Comparison of ENCODE assay signal across 9 mouse cellular contexts in the genomic region with DNA sequence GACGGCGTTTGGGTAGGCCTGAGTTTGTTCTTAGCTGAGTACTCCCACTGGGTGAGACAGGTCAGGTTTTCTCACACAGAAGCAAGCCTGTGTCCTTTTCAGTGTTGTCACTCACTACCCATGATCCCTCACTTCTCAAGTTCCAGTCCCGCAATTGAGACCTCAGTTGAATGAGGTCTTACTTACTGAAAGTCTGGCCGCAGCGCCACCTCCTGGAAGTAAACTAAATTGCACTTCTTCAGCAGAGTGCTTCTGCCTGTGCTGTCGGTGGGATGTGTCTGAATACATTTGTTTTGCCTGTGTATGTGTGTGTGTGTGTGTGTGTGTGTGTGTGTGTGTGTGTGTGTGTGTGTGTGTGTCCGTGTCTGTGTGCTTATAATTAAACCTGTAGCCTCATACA. TPM values are rescaled to one million over a fixed set of nuclear protein-coding genes. Genes with fewer than 3 reads are reported as not detected.
A peak's percentile ranks its signal among the peaks of the same experiment; 100 is the strongest.
DNase-seq lines count a peak whose midpoint lies in the region; ATAC-seq and TF ChIP-seq lines count a peak whose summit lies in the region.
"Had no signal": no experiment of that assay in that cellular context is flagged by ENCODE, and none has a peak within 500 bp of the region (broad histone marks: within the 10 kb centered on the region; RNA-seq: fewer than 3 reads in every experiment).

No protein-coding gene starts in this region.

- 20% methylated on average over 7 of the region's 7 CpGs for WGBS in heart, embryonic 12.5 days

- ATAC-seq in heart, embryonic 12.5 days (ENCODE audit: insufficient number of reproducible peaks, low FRiP score) = no peak

- no peak overlapping the region for H3K4me3 ChIP-seq in heart, embryonic 12.5 days
- H3K4me3 ChIP-seq in ES-E14 (ENCODE audit: insufficient read depth in 1 of 2, low read depth in 1 of 2, low read length in 2 of 2, poor library complexity in 1 of 2, severe bottlenecking in 1 of 2) = no peak overlapping the region
- no peak overlapping the region for H3K4me3 ChIP-seq in gastrocnemius, adult 2 months
- H3K4me3 ChIP-seq in testis, adult 2 months (ENCODE audit: control insufficient read depth, low read depth, low read length) = no peak overlapping the region

- H3K36me3 ChIP-seq in heart, embryonic 12.5 days = no peaks in the 10 kb centered on the region
- no peaks in the 10 kb centered on the region for H3K36me3 ChIP-seq in ES-E14 (ENCODE audit: control insufficient read depth, insufficient read depth, low read length, poor library complexity, severe bottlenecking)
- H3K36me3 ChIP-seq in testis, adult 2 months (ENCODE audit: control insufficient read depth, insufficient read depth, low read length) = no peaks in the 10 kb centered on the region

- intact Hi-C loops in gastrocnemius, adult 2 months (cut with DNase I) = loop anchor here (10.0 kb wide), 1 partner anchor 158 kb away; no protein-coding TSS in a partner anchor

- no peak overlapping the region for H3K9ac ChIP-seq in heart, embryonic 12.5 days
- no peak overlapping the region for H3K9ac ChIP-seq in ES-E14 (ENCODE audit: insufficient read depth, low read depth, low read length, poor library complexity, severe bottlenecking)

- peaks cover 14% of the 10 kb centered on the region for H3K4me1 ChIP-seq in heart, embryonic 12.5 days (replicated peaks)
- peaks cover 0 to 9% of the 10 kb centered on the region in 2 experiments; a peak in 2 of 4 replicates for H3K4me1 ChIP-seq in ES-E14 (ENCODE audit: control insufficient read depth in 2 of 2, insufficient read depth in 2 of 2, low read length in 2 of 2, poor library complexity in 1 of 2)
- peaks cover 13% of the 10 kb centered on the region for H3K4me1 ChIP-seq in testis, adult 2 months (ENCODE audit: control insufficient read depth, insufficient read depth, low read length)

- in situ Hi-C loops in ES-E14 (cut with MboI; ENCODE audit: low sequenced_read_pairs in 2 of 2, unreplicated experiment in 2 of 2) = no loop called here

- no peak for TF ChIP-seq POLR2A in testis, adult 2 months (IDR thresholded peaks at IDR 0.05; ENCODE audit: control insufficient read depth, low read depth, low read length)

- peaks cover 94% of the 10 kb centered on the region for H3K27me3 ChIP-seq in heart, embryonic 12.5 days (replicated peaks)
- H3K27me3 ChIP-seq in testis, adult 2 months (ENCODE audit: control insufficient read depth, insufficient read depth, low read length) = no peaks in the 10 kb centered on the region

- TF ChIP-seq CTCF in gastrocnemius, adult 2 months (IDR thresholded peaks at IDR 0.05) = peak; percentile 71
- TF ChIP-seq CTCF in testis, adult 2 months (IDR thresholded peaks at IDR 0.05; ENCODE audit: control insufficient read depth, insufficient read depth, insufficient replicate concordance, low read depth, low read length) = peak; percentile 73; the same call in 1 of the 2 replicates

- H3K27ac ChIP-seq in heart, embryonic 12.5 days (ENCODE audit: poor library complexity, severe bottlenecking) = no peak overlapping the region
- H3K27ac ChIP-seq in ES-E14 (ENCODE audit: insufficient read depth, low read depth, low read length, poor library complexity, severe bottlenecking) = no peak overlapping the region
- no peak overlapping the region for H3K27ac ChIP-seq in gastrocnemius, adult 2 months
- no peak overlapping the region for H3K27ac ChIP-seq in testis, adult 2 months (ENCODE audit: control insufficient read depth, insufficient read depth, low read depth, low read length)

- peak; percentile 35 for DNase-seq in heart, adult 8-10 months (ENCODE audit: low spot score)
- peak; percentile 83 for DNase-seq in ES-E14 (ENCODE audit: low read depth, low spot score)
- DNase-seq in cerebellum, adult 11 months = peak; percentile 58
- peak; percentile 68 for DNase-seq in gastrocnemius, adult 2 months
- peak; percentile 33 for DNase-seq in left cerebral cortex, adult 11 months (ENCODE audit: low spot score)
- DNase-seq in mesoderm, embryonic 11.5 days (ENCODE audit: low read depth, low spot score) = peak; percentile 81

- peaks cover 3% of the 10 kb centered on the region; the same call in 1 of the 2 replicates for H3K9me3 ChIP-seq in heart, embryonic 12.5 days (replicated peaks)
- H3K9me3 ChIP-seq in ES-E14 (ENCODE audit: control insufficient read depth, insufficient read depth, low read depth, low read length) = no peaks in the 10 kb centered on the region

- H3K4me2 ChIP-seq in heart, embryonic 12.5 days = no peak overlapping the region

TF ChIP-seq in ES-E14, 5 proteins besides CTCF, POLR2A, EP300 and RAD21:
- TF ChIP-seq ZC3H11A (IDR thresholded peaks at IDR 0.05; ENCODE audit: borderline replicate concordance, low read depth, low read length) (peak; percentile 59), MAFK (IDR thresholded peaks at IDR 0.05; ENCODE audit: insufficient read depth, low read depth, low read length) (no peak)

RNA-seq across cellular contexts. Expression of a gene that starts 14.2 kb away (rescaled TPM):
- total RNA-seq in heart, adult 8-10 months (2022) = not detected
- not detected in 2 replicates for polyA plus RNA-seq in heart, embryonic 12.5 days (2016; fragmentation: Nextera tagmentation; extraction: Ambion mirVana)
- total RNA-seq in ES-E14 (2012; rRNA removed) = 0.16 and 0.27 TPM in 2 replicates
- total RNA-seq in gastrocnemius, adult 2 months (2021) = not detected
- 0.12 TPM in 1 of 2 replicates, not detected in the other for polyA plus RNA-seq in testis, adult 2 months (2012; rRNA removed)
- polyA plus RNA-seq: lung, embryonic 16.5 days had no signal

RNA-seq across cellular contexts. Expression of a gene that starts 19.3 kb away (rescaled TPM):
- total RNA-seq in heart, adult 8-10 months (2022) = under 1 TPM in 3 of 4 experiments, not detected in 1; 0.25 to 0.50 (median 0.30) TPM
- polyA plus RNA-seq in heart, embryonic 12.5 days (2016; fragmentation: Nextera tagmentation; extraction: Ambion mirVana) = 0.36 and 0.59 TPM in 2 replicates
- 0.26 TPM in 1 of 2 replicates, not detected in the other for total RNA-seq in ES-E14 (2012; rRNA removed)
- under 1 TPM in 1 of 2 experiments, not detected in 1; 0.20 TPM for total RNA-seq in gastrocnemius, adult 2 months (2021)
- 3.7 and 4.6 TPM in 2 replicates for polyA plus RNA-seq in testis, adult 2 months (2012; rRNA removed)

RNA-seq across cellular contexts. Expression of a gene that starts 26.6 kb away (rescaled TPM):
- 10 to 100 TPM; 32.6 to 37.0 (median 34.9) TPM for total RNA-seq in heart, adult 8-10 months (2022)
- 41.4 and 41.7 TPM in 2 replicates for polyA plus RNA-seq in heart, embryonic 12.5 days (2016; fragmentation: Nextera tagmentation; extraction: Ambion mirVana)
- total RNA-seq in ES-E14 (2012; rRNA removed) = 28.1 and 29.0 TPM in 2 replicates
- 10 to 100 TPM; 19.7 to 23.5 TPM for total RNA-seq in gastrocnemius, adult 2 months (2021)
- 60.3 and 67.5 TPM in 2 replicates for polyA plus RNA-seq in testis, adult 2 months (2012; rRNA removed)

RNA-seq across cellular contexts. Expression of a gene that starts 26.9 kb away (rescaled TPM):
- total RNA-seq in heart, adult 8-10 months (2022) = 10 to 100 TPM in 2 of 4 experiments, 1 to 10 TPM in 2; 7.7 to 11.8 (median 10.7) TPM
- 30.9 and 37.1 TPM in 2 replicates for polyA plus RNA-seq in heart, embryonic 12.5 days (2016; fragmentation: Nextera tagmentation; extraction: Ambion mirVana)
- 27.1 and 29.6 TPM in 2 replicates for total RNA-seq in ES-E14 (2012; rRNA removed)
- 1 to 10 TPM; 8.4 to 8.6 TPM for total RNA-seq in gastrocnemius, adult 2 months (2021)
- 57.7 and 58.9 TPM in 2 replicates for polyA plus RNA-seq in testis, adult 2 months (2012; rRNA removed)

RNA-seq across cellular contexts. Expression of a gene that starts 30.1 kb away (rescaled TPM):
- total RNA-seq in heart, adult 8-10 months (2022) = not detected
- 0.44 TPM in 1 of 2 replicates, not detected in the other for polyA plus RNA-seq in heart, embryonic 12.5 days (2016; fragmentation: Nextera tagmentation; extraction: Ambion mirVana)
- total RNA-seq in ES-E14 (2012; rRNA removed) = 0.49 TPM in 1 of 2 replicates, not detected in the other
- total RNA-seq in gastrocnemius, adult 2 months (2021) = not detected
- 0.73 and 1.4 TPM in 2 replicates for polyA plus RNA-seq in testis, adult 2 months (2012; rRNA removed)
- polyA plus RNA-seq: lung, embryonic 16.5 days had no signal

Comparison
In these comparisons a context has a peak if more than half of its experiments do, and no peak if none do; other contexts are left out.
1. DNase-seq: peak in every context shown above with its lines; median percentile 83 in ES-E14; 81 in mesoderm, embryonic 11.5 days; 68 in gastrocnemius, adult 2 months; 58 in cerebellum, adult 11 months; 35 in heart, adult 8-10 months; 33 in left cerebral cortex, adult 11 months.